Mouse (Mus musculus) cerebellum, postnatal 36 days (tissue): ENCODE results near the gene Smco1.
"Not testable (repeated sequence)": the region's sequence is repeated elsewhere in the genome, so short reads cannot be mapped to it uniquely, and the experiment has no call there.

ENCODE experiments used
- DNase-seq, 2 experiments: peaks; one replicate each; pipeline ENCODE4 v3.0.0; 2021 to 2022; ENCODE audit warnings: mixed read lengths in 2 of 2

Gene Smco1

GRCm38 (mm10) chr16:32271291-32271690 lies at the start of gene Smco1:
TSS of gene Smco1 (plus strand) at chr16:32271468.
- DNase-seq, result no peak

DNA sequence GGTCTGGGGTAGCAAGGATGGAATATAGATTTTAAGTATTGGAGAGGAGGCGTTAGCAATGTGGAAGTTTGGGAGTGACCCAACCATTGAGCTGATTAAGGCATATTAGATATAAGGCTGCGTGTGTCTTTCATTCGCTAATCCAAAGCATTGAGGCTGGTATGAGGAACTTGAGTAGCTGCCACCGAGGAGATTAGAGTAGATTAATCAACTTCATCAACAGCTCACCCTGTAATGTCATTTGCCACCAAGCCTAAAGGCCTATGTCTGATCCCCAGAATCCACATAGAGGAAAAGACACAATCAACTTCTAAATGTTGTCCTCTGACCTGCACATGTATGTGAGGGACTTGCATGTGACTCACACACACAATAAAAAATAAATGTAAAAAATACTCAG lies 49.5 kb upstream of the Smco1 start:
- no peak for DNase-seq

- no peak for DNase-seq
Measured at GRCm38 (mm10) chr16:32222399-32222798, 48.9 kb upstream of the Smco1 start.

DNA sequence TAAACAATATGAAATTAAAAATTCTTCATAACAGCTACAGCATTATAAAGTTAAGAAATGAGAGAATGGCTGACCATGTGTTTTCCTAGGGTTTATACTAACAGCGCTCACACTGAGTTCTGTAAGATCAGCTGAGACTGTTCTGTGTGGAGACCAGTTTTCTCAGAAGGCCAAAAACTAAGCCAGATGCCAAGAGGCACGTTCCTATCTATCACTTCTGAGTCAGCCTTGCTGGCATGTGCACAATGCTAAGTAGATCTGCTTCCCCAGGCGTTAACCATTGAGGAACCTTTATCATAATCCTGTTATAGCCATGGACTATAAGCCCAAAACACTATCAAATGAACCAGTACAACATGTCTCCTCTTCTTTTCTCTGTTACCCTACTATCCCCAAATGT lies 39.2 kb upstream of the Smco1 start:
- not testable (repeated sequence) for DNase-seq

DNA sequence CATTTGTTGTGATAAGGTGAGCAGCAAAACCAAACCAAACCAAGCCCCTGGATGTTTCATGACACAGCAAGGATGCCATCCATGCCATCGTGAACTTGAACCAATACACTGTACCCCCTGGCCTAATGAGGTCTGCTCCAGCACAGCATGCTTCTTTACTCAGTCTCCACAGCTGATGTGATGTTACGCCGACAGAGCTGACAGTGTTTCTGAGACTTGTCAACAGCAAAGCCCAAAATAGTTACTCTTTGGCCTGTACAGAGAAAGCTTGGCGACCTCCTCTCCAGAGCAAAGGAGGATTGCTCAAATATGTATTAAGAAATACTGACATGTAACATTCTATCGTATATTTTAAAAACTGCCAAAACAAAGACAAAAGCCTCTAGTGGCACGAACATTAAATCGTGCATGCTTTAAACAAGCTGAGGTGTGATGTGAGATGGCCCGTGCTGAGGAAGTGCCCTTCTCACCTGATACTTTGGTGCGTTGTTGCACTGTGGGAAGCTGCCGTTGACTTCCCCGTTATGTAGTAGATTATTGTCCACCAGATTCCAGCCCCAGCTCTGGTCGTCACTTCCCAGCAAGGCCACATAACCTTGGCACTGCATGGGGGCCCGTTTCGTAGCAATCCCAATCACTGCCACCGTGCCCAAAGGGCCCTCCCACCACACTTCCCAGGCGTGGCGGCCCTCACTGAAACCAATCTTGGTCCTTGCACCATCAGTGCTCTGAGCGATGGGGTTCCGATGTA lies 33.2 kb upstream of the Smco1 start:
- no peak for DNase-seq

DNA sequence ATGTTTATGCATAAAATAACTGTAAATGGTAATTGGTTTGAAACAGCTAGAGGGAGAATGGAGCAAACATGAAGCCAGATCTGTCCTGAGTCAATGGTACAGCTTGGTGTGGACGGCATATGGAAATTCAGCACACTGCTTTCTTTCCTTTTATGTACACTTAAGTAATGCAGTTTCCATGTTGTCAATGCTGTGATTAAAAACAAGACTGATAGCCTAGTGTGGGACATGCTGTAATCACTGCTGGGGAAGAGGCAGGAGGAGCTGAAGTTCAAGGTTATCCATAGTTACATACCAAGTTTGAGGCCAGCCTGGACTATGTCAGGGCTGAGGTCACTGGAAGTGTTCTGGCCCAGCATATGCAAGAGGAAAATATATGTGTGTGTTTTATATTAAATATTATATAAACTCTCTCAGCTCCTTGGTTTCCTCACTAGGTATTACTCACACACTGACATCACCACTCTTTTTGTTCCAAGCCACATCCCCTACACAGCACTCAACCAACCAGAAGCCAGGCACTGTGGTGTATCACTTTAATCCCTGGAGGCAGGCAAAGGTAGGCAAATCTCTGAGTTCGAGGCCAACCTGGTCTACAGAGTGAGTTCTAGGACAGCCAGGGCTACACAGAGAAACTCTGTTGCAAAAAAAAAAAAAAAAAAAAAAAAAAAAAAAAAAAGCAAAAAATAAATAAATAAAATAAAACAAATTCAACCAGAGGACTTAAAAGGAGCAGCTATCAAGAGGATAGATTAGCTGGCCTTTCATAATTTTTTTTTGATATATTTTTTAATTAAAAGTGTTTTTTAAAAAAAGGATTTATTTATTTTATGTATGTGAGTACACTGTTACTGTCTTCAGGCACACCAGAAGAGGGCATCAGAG lies 31.6 kb upstream of the Smco1 start:
- DNase-seq, result no peak

GRCm38 (mm10) chr16:32243901-32244300 lies 27.4 kb upstream of the Smco1 start:
- no peak for DNase-seq

GRCm38 (mm10) chr16:32246351-32246791 lies 24.9 kb upstream of the Smco1 start:
- peak; percentile 60 to 65 for DNase-seq

- DNase-seq, result peak; percentile 98
Measured at GRCm38 (mm10) chr16:32246952-32247370, 24.3 kb upstream of the Smco1 start, which contains the start of the genes Fbxo45 and Wdr53. TSS of gene Fbxo45 (minus strand) at chr16:32247158. TSS of gene Wdr53 (plus strand) at chr16:32247227.

DNA sequence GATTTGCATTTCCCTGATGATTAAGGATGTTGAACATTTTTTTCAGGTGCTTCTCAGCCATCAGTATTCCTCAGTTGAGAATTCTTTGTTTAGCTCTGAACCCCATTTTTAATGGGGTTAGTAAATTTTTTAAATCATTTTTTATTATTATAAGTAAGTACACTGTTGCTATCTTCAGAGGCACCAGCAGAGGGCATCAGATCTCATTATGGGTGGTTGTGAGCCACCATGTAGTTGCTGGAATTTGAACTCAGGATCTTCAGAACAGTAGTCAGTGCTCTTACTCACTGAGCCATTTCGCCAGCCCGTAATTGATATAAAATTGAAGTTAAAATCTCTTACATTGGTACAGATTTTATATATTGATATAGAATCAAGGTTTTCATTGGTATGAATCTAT lies 7.0 kb upstream of the Smco1 start:
- not testable (repeated sequence) for DNase-seq

GRCm38 (mm10) chr16:32273338-32273737 lies 2.1 kb downstream of the Smco1 start:
- peak in 1 of 2 experiments; percentile 8 for DNase-seq

- no peak for DNase-seq
Measured at GRCm38 (mm10) chr16:32275041-32275440, 3.8 kb downstream of the Smco1 start.

- no peak for DNase-seq
Measured at GRCm38 (mm10) chr16:32275830-32276229, 4.6 kb downstream of the Smco1 start.

DNA sequence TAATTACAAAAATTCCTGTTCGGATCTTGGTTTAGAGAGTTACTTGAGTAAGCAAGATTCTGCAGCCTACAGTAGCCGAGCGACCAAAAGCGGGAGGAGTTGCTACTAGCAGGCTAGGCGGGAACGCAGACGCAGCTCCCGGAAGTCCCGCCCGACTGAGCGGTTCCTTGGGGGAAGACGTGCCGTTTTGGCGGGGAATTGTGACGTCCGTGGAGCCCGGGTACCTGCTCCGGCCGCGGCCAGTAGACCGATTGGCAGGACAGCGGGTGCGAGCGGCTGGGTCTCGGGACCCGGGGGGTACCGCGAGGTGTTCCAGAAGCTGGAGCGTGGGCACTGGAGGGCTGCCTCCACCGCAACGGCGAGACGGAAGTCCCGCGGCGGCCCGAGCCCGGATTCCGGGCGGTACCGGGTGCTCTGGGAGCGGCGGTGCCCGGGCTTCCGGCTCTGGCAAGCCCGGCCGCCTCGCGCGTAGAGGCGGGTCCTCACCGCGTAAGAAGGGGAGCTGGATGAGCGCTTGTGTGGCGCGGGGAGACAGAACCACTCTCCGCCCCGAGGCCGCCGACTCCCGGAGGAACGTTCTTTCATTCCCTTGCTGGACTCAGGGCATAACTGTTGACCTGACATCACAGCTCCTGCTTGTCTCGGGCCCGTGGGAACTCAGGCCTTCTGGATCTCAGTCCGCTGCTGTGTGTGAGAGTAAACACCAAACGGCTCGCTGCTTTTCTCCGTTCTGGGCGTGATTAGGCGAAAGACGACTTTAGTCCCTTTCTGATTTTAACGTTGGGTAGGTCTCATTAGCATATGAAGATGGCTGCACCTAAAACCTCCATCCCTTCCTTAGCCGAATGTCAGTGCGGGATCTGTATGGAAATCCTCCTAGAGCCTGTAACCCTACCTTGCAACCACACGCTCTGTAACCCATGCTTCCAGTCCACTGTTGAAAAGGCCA lies 6.3 kb downstream of the Smco1 start, which contains the start of gene Rnf168:
Gene Rnf168 (plus strand): TSS at position 152 of the 949 bp plus-strand sequence.
- DNase-seq, result peak; percentile 92

- DNase-seq, result no peak
Measured at GRCm38 (mm10) chr16:32278396-32278795, 7.1 kb downstream of the Smco1 start.

- DNase-seq, result no peak
Measured at GRCm38 (mm10) chr16:32280211-32280610, 8.9 kb downstream of the Smco1 start.

DNA sequence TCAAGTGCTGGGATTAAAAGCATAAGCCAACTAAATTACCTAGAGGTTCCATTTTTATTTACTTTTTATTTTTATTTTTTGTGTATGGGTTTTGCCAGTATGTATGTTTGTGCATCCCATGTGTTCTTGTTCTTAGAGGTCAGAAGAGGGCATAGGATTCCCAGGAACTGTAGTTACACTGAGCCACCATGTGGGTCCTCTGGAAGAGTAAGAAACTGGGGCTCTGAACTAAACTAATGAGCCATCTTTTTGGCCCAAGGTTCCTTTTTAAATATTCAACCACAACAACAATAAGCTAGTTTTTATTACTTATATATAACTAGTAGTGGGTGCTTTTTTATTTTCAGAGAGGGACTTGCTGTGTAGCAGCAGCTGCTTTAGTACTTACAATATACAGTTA lies 11.3 kb downstream of the Smco1 start:
- no peak for DNase-seq

- no peak for DNase-seq
Measured at GRCm38 (mm10) chr16:32291821-32292220, 20.6 kb downstream of the Smco1 start.

DNA sequence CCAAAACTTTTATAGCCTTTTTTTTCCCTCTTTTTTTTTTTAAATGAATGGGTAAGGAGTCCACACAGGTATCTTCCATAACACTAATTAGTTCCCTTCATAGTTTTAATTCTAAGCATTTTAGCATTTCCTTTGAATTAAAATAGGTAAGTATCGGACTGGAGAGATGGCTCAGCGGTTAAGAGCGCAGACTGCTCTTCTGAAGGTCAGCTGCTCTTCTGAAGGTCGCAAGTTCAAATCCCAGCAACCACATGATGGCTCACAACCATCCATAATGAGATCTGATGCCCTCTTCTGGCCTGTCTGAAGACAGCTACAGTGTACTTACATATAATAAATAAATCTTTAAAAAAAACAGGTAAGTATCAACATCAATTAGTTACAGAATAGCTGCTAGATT lies 28.3 kb downstream of the Smco1 start:
- DNase-seq, result not testable (repeated sequence)

DNA sequence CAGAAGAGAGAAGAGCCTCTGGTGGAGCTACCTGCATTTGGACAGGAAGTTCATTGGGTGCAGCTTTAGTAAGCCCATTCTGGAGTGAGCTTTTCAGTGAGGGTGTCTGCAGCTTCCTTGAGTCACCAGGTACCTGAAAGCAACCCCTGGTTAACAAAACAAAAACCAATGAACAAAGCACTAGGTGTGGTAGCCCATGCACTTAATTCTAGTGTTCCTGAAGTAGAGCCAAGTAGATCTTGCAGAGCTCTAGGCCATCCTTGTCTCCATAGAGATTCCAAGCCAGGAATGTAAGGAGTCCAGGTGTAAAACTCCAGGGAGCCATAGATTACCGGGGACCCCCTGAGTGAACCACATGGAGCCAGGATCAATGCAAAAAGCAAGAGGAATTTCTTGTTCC lies 31.8 kb downstream of the Smco1 start:
- DNase-seq, result no peak

- DNase-seq, result no peak
Measured at GRCm38 (mm10) chr16:32303886-32304285, 32.6 kb downstream of the Smco1 start.

DNA sequence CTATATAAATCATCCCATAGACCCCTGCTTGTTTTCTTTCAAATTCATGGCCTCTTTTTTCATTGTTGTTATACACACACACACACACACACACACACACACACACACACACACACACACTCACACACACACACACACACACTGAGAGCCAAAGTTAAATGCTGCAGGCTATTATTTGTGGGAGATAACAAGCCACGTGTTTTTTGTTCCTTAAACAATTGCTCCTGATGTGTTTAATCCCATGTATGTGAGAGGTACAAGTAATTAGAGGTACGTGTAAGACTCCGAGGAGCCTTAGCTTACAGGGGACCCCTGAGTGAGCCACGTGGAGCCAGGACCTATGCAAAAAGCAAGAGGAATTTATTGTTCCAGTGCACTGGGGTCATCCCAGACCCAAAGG lies 40.7 kb downstream of the Smco1 start:
- DNase-seq, result no peak
